Mouse (Mus musculus) v-Abl transformed pro-B cells (cell line): ENCODE results near the gene Prss16.

Experiments used
- in situ Hi-C, 2 experiments: fragments of 400-800 bp; cut with MboI; formaldehyde crosslinking; loops; one replicate each; pipeline ENCODE4 v1.15.1; 2025; ENCODE audit not compliant: unreplicated experiment in 2 of 2

Gene Prss16

DNA sequence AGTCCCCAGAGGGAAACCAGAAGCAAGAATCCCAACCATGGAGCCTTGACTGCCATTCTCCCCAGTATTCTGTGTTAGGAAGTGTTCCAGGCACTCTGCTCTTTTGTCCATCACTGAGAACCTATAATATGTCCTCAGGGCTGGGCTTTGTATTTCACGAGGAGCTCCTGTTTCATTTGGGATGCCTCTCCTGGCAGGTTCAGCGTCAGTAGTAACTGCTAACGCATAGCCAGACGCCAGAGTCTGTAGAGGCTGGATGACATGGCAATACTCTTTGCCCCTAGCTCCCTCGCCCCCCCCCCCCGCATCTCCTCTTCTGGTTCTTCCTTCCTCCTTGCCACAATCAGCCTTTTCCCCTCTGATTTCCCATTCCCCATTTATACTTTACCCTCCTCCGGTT lies at the start of gene Prss16:
TSS of gene Prss16 (minus strand) at position 101 of the 400 bp plus-strand sequence.
- in situ Hi-C loops = no loop called here

DNA sequence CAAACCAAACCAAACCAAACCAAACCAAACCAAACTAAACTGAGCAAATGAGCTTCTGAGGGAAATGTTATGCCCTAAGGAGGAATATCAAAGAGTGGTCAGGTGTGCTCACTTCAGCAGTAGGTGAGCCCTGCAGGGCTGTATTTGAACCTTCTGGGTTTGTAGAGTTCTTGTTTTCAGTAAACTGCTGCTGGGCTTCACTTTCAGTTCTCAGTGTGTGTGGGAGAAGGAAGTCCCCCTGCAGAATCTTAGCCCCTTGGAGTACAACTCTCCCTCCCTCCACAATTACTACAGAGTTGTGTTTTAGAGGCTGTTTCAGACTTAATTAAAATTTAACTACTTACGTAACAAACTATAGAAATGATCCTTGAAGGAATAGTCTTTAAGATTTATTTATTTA lies 44.2 kb upstream of the Prss16 start:
- in situ Hi-C loops = loop anchor here in 1 of 2 experiments (25.0 kb wide), 1 partner anchor 334 kb away; the partner anchor contains the start of genes Vmn1r199 and Vmn1r200

DNA sequence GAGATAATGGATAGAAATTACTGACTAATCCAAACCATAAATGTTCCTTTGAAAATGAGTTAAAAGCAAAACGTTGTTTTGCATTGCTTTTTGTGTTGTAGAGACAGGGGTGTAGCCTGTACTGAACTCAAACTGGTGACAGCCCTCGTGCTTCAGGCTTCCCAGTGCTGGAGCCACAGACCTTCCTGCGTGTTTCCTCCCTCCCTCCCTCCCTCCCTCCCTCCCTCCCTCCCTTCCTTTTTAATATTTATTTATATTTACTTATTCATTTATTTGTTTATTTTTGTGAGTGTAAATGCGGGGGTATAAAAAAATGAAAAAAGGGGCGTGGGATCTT lies 41.9 kb upstream of the Prss16 start:
- in situ Hi-C loops = loop anchor here in 1 of 2 experiments (25.0 kb wide), 1 partner anchor 336 kb away; the partner anchor contains the start of genes Vmn1r199 and Vmn1r200

DNA sequence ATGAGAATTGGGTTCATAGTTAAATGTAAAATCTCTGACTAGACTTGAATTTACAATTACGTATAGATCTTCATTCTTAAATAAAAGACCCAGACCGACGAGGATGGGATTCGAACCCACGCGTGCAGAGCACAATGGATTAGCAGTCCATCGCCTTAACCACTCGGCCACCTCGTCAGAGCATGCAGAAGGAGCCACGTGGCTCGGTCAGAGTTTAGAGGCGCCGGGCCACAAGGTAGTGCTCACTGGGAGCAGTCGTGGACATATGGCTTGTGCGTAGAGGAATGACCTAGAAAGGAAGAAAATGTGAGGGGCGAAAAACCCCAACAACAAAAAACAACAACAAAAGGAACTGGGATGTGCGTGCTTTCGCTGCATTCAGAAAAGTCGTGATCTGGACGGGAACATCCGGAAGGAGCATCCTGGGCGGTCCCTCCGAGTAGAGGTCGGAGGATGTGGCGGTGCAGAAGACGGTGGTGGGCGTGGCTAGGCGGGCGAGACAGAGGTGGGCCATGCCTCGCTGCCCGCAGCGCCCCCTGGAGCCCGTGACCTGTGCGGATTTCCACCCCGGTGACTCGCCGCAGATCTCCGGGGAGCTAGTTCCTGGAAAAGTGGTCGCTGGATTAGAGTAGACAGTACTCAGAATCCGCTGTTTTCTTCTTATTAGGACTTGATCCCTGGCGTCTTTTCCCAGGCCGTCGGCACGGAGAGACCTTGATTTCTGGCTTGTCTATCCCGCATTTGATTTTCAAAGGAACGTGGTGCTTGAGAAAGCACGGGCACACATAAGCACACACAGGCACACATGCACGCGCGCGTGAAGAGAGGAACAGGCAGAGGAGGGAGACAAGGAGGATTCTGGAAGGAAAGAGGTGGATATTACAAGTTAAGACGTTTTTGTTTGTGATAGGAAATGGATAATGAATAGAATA lies 41.3 kb upstream of the Prss16 start:
- in situ Hi-C loops = loop anchor here in 1 of 2 experiments (25.0 kb wide), 1 partner anchor 336 kb away; the partner anchor contains the start of genes Vmn1r199 and Vmn1r200

DNA sequence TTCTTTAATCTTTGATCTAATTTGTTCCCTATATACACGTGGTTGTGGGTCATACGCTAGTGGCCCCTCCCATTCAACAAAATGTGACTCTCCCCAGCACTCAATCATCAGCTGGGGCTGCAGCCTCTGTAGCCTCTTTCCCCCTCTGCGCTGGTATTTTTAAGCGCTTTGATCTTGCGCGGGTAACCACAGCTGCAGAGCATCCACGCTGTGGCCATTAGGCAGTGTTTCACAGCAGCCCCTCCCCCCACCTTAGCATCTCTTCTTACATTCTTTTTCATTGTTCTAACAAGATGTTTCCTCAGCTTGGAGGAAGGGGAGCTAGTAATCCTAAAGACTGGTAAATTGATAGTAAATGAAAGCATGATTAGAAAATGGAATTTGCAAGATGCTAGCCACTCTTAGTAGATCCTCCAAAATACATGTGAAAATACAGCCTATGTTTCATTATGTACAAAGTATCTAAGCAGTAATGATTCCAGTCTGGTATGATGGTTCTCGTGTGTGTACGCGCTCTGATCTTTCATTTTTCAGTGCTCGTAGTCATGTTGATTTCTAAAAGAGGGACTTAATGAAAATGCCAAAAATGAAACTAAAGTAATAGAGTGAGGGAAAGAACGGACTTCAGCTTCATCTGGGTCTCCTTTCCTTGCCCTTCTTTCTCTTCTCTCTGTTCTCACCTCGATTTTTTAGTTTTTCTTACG lies 40.3 kb upstream of the Prss16 start:
- in situ Hi-C loops = loop anchor here (10.0 to 25.0 kb wide), 4 partner anchors 337 to 1862 kb away; partner anchors contain the start of genes Vmn1r200 (in 2 of the 2), Hist1h1a (in 1 of the 2), Hist1h2ab (in 1 of the 2) and Hist1h3a (in 1 of the 2)

DNA sequence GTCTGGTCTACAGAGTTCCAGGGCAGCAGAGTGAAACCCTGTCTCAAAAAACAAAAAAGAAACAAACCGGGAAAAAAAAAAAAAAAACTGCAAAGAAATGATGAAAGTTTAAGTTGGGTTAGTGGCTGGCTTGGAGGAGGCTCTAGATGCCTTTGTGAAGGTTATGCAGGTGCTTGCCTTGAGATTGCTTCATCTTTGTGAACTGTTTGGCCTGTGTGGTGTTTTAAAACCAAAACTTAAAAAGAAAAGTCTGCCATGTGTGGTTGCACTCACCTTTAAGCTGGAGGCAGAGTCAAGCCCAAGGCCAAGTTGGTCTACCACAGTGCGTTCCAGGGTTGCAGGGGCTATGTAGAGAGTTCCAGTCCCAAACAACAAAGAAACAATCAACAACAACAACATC lies 39.5 kb upstream of the Prss16 start:
- in situ Hi-C loops = loop anchor here (10.0 to 25.0 kb wide), 3 partner anchors 346 to 1863 kb away; partner anchors contain the start of genes Hist1h1a (in 1 of the 2), Hist1h2ab (in 1 of the 2), Hist1h3a (in 1 of the 2) and Hist1h3b (in 1 of the 2)

DNA sequence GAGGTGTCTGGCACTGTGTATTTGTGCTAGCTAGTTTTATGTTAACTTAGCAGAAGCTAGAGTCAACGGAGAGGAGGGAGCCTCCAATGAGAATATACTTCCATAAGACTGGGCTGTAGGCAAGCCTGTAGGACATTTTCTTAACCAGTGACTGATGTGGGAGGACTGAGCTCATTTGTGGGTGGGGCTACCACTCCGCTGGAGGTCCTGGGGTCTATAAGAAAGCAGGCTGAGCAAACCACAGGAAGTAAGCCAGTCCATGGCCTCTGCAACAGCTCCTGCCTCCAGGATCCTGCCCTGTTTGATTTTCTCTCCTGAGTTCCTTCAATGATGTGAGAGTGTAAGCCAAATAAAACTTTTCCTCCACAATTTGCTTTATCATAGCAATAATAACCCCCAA lies 35.8 kb upstream of the Prss16 start:
- in situ Hi-C loops = loop anchor here (10.0 to 25.0 kb wide), 3 partner anchors 349 to 1867 kb away; partner anchors contain the start of genes Hist1h1a (in 1 of the 2), Hist1h2ab (in 1 of the 2), Hist1h3a (in 1 of the 2) and Hist1h3b (in 1 of the 2)

DNA sequence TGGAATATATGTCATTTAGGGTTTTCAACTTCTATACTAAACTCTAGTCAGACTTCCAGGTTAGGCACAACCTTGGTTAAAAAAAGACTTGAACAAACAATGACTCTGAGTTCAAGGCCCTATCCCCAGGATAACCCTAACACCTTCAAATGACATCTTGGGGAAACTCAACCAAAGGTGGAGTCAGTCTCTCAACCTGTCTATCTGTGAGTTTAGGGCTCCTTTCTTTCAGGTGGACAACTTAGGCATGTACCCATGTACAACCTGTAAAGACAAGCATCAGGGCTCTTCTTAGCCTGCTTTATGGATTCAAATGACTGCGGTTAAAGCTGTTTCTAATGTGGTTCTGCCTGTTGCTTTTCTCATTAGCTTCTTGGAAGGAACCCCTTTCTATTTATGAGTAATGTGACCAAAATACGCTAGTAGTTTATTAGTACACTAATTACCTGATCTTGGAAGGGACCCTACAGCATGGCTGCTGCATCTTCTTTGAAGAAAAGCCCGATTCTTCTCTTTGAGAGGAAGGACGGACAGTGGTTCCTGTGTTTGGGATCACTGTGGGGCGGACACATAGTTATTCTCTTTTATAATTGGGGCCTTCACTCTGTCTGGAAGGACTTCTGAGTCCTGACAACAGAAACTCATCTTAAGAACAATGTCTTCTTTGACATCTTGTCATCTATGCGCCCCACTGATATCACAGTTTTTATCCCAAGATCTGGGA lies 35.1 kb upstream of the Prss16 start:
- in situ Hi-C loops = loop anchor here (5.0 to 25.0 kb wide), 4 partner anchors 350 to 1868 kb away; partner anchors contain the start of genes Hist1h1a (in 1 of the 2), Hist1h2ab (in 1 of the 2), Hist1h3a (in 1 of the 2) and Hist1h3b (in 1 of the 2)

DNA sequence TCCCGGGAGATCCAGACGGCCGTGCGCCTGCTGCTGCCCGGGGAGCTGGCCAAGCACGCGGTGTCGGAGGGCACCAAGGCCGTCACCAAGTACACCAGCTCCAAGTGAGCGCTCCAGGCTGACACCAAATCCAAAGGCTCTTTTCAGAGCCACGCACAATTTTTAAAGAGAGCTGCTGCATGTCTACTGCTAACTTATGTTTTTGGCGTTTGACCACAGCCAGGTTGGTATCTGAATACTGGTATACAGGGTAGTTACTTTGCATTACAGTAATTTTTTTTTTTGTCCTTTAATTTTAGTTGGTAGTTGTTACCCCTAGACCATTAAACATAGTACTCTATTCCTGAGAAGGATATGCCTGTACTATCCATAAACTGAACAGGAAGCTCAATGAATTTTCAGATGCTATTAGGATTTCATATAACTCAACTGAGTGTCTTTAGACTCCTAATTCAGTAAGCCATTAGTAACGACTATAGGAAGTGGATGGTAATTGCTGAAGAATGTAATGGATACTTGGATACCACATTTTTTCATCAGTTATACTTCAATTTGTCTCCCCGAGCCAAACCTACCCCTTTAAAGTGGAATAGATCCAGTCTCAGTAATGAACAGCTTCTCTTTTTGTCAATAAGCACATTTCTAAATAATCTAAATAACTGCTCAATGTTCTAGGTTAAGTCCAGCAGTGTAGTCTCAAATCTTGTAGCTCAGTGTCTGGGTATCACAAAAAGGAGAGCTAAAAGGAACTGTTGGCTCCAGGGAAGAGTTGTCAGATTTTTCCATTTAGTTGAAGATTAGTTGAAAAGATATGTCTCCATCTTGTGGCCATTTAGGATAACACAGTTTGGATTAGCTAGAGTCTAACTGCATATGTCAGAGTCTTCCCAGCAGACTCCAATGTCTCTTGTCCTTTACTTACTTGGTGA lies 34.2 kb upstream of the Prss16 start:
- in situ Hi-C loops = loop anchor here (5.0 to 25.0 kb wide), 4 partner anchors 351 to 1869 kb away; partner anchors contain the start of genes Hist1h1a (in 1 of the 2), Hist1h2ab (in 1 of the 2), Hist1h3a (in 1 of the 2) and Hist1h3b (in 1 of the 2)

DNA sequence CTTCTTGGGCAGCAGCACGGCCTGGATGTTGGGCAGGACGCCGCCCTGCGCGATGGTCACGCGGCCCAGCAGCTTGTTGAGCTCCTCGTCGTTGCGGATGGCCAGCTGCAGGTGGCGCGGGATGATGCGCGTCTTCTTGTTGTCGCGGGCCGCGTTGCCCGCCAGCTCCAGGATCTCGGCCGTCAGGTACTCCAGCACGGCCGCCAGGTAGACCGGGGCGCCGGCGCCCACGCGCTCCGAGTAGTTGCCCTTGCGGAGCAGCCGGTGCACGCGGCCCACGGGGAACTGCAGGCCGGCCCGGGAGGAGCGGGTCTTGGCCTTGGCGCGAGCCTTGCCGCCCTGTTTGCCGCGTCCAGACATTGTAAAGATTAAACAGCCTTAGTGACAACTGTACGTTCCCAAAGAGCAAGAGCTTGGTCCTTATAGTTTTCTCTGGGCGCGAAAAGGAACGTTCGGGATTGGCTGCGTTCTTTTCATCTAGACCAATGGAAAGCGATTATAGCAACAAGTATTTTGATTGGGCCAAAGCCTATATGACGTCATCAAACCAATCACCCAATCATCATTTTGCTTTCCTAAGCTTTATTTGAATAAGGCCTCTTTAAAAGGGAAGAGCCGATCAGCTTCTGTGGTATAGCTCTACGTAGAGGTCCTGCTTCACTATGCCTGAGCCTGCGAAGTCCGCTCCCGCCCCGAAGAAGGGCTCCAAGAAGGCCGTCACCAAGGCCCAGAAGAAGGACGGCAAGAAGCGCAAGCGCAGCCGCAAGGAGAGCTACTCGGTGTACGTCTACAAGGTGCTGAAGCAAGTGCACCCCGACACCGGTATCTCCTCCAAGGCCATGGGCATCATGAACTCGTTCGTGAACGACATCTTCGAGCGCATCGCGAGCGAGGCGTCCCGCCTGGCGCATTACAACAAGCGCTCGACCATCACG lies 33.3 kb upstream of the Prss16 start, which contains the start of the genes Hist1h2ag and Hist1h2bj:
TSS of gene Hist1h2ag (minus strand) at position 377 of the 935 bp plus-strand sequence.
TSS of gene Hist1h2bj (plus strand) at position 647 of the 935 bp plus-strand sequence.
- in situ Hi-C loops = loop anchor here (5.0 to 25.0 kb wide), 4 partner anchors 352 to 1869 kb away; partner anchors contain the start of genes Hist1h1a (in 1 of the 2), Hist1h2ab (in 1 of the 2), Hist1h3a (in 1 of the 2) and Hist1h3b (in 1 of the 2)

DNA sequence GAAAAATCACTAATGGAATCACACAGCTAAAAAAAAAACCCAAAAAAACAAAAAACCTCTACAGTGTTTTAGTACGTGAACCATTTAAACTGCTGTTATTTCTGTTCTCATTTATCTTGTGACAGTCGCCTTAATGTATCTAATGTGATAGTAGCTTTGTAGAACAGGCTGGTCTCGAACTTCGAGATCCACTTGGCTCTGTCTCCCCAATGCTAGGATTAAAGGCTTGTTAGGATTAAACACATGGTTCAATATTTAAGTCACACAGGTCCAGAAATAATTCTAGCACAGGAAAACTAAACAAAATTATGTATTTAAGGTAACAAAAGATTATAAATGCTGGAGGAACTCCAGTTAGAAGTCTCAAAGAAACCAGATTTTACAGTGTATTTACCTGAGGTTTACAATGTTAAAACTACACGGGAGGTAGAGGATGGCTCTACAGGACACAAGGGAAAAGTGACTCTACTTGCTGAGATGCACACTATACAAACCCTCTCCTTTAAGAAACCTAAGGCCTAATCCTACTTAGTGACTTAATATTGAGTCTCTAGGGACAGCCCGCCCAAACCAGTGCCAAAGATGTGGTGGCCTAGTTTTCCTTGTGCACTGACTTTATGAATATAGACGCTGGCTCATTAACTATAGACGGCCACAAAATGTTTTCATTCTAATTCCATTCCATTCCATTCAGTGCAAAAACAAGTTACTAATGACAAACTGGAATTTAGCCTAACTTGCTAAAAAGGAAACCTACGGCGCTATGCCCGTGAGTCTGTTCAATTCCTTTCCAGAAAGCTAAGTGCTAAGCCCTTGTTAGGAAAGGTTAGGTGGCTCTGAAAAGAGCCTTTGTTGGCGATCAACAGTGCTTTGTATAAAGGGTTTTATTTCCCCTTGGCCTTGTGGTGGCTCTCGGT lies 32.4 kb upstream of the Prss16 start:
- in situ Hi-C loops = loop anchor here (5.0 to 25.0 kb wide), 4 partner anchors 353 to 1870 kb away; partner anchors contain the start of genes Hist1h1a (in 1 of the 2), Hist1h2ab (in 1 of the 2), Hist1h3a (in 1 of the 2) and Hist1h3b (in 1 of the 2)

DNA sequence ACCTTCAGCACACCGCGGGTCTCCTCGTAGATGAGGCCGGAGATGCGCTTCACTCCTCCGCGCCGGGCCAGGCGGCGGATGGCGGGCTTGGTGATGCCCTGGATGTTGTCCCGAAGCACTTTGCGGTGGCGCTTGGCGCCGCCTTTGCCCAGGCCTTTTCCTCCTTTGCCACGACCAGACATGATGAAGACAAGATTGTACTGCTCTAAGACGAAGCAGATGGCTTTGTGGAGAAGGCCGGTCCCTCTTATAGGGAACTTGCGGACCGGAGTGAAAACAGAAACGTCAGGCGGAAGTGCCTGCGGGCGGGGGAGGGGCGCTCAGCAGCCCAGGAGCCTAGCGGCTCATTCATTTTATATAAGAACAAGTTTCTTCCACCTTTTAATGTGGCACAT lies 31.6 kb upstream of the Prss16 start, which contains the start of gene Hist1h4i:
TSS of gene Hist1h4i (minus strand) at position 221 of the 395 bp plus-strand sequence.
- in situ Hi-C loops = loop anchor here (5.0 to 25.0 kb wide), 4 partner anchors 354 to 1871 kb away; partner anchors contain the start of genes Hist1h1a (in 1 of the 2), Hist1h2ab (in 1 of the 2), Hist1h3a (in 1 of the 2) and Hist1h3b (in 1 of the 2)

DNA sequence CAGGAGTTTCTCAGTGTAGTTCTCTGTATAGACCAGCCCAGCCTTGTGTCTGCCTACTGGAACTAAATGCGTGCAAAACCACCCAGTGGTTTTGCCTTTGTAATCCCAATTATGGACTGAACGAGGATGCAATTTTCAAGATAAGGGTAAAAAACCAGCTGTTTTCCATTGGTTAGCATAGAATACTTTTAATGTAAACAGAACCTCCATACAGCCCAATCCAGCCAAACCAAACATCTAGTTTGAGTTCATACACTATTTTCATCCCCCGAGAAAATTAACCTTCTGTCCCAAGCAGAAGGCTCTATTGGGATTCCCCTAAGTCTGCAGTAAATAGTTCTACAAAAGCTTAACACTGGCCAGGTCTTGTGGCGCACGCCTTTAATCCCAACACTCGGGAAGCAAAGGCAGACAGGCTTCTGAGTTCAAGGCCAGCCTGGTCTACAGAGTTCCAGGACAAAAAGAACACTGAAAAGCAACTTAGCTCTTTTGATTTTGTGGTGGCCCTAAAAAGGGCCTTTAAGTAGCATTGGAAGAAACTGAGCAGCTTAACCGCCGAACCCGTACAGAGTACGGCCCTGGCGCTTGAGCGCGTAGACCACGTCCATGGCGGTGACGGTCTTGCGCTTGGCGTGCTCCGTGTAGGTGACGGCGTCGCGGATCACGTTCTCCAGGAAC lies 31.1 kb upstream of the Prss16 start:
- in situ Hi-C loops = loop anchor here (5.0 to 25.0 kb wide), 4 partner anchors 354 to 1872 kb away; partner anchors contain the start of genes Hist1h1a (in 1 of the 2), Hist1h2ab (in 1 of the 2), Hist1h3a (in 1 of the 2) and Hist1h3b (in 1 of the 2)

DNA sequence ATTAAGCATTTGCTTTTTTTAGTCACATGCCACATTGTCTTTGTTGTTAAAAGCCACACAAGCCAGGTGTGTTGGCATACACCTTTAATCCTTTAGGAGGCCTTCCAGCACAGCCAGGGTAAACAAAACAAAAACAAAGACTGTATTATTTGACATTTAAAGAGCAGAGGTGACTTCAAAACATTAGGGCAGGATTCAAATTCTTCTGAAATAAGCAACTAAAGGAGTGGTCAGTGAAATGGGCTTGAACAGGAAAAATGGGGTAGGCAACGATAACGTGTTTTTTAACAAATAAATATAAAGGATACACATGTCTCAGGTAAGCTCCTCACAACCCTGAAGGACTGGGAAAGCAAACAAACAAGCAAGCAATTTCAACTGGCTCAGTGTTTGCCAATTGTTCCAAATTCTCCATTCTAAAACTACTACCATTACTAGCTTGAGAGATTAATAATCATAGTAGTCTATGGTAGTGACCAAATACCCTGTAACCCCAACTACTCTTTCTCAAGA lies 30.5 kb upstream of the Prss16 start:
- in situ Hi-C loops = loop anchor here (5.0 to 25.0 kb wide), 7 partner anchors 215 to 1872 kb away; partner anchors contain the start of genes Hist1h1a (in 1 of the 2), Hist1h2ab (in 1 of the 2), Hist1h3a (in 1 of the 2) and Hist1h3b (in 1 of the 2)
